Mouse (Mus musculus): ENCODE measurements around the gene Rph3a. TPM values are rescaled to one million over a fixed set of nuclear protein-coding genes. Genes with fewer than 3 reads are reported as not detected.
"Not testable (repeated sequence)": the region's sequence is repeated elsewhere in the genome, so short reads cannot be mapped to it uniquely, and the experiment has no call there.

Rph3a gene
- polyA plus RNA-seq, 2 experiments, result 0.10 TPM; not detected in 1

DNA sequence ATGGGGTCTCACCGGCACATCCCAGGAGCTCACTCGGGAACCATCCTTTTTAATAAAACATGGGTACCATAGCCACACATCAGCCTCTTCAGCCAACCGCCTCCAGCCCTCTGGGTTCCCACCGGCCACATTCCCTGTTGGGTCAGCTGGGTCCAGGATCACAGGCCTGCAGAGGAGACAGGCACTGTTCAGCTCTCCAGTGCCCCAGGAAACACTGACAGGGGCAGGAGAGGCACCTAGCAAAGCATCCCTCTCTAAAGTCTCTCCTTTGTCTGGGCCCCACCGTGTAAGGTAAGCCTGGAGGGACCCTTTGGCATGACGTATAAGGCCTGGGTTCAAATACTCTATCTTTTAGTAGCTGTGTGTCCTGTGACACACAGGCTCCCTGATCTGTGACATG is 111.6 kb downstream of the Rph3a start:
- Histone ChIP-seq H3K27me3 (ENCODE audit: control insufficient read depth, insufficient read depth, low read length) (no peaks in the 10 kb centered on the region), H3K9ac (ENCODE audit: low read depth, low read length, severe bottlenecking) (no peak overlapping the region), H3K4me3 (replicated peaks; ENCODE audit: low read length) (no peak overlapping the region), H3K4me1 (ENCODE audit: control insufficient read depth, insufficient read depth, low read length) (no peaks in the 10 kb centered on the region), H3K36me3 (ENCODE audit: control insufficient read depth, insufficient read depth, low read length) (no peaks in the 10 kb centered on the region), H3K27ac (replicated peaks; ENCODE audit: low read depth, low read length) (no peak overlapping the region), H3K4me2 (replicated peaks; ENCODE audit: low read depth, low read length, severe bottlenecking) (no peak overlapping the region), H3K9me3 (ENCODE audit: control insufficient read depth, low read length) (no peaks in the 10 kb centered on the region)
- DNase-seq (ENCODE audit: low spot score), result no peak
- TF ChIP-seq POLR2A (IDR thresholded peaks at IDR 0.05; ENCODE audit: borderline replicate concordance, extremely low read depth, insufficient read depth, insufficient read length), result no peak
- ATAC-seq (ENCODE audit: low FRiP score, low read depth), result no peak
- WGBS, result 89% methylated on average over 6 of the region's 6 CpGs

DNA sequence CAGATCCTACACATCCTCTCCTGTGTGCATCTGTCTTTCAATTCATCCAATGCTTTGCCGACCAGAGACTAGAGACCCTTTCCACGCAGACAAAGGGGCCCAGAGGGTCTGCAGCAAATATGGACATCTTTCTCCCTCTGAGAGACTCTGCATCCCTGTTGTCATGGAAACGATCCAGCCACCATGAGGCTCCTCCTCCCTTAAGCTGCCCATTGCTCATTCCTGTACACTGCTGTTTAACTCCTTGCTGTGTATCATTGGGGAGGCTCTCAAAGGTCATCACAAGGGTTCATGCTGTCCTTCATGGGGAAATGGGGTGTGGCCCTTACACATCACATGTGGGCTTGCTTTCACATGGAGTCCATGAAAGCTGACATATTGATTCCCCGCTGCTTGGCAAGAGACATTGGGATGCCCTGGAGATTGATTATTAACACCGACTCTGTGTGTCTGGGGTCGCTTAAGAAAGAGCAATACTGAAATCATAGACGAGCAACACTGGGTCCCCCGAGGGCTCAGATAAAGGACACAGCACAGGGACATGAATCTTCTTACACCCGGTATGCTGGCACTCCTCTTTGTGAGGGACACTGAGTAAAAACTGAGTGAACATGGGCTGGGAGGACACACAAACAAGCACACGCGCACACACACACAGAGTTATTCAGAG is 114.5 kb downstream of the Rph3a start:
- TF ChIP-seq POLR2A (IDR thresholded peaks at IDR 0.05; ENCODE audit: borderline replicate concordance, extremely low read depth, insufficient read depth, insufficient read length), result no peak
- no peaks in the 10 kb centered on the region for H3K9me3 ChIP-seq (ENCODE audit: control insufficient read depth, low read length)
- H3K27ac ChIP-seq (replicated peaks; ENCODE audit: low read depth, low read length), result no peak overlapping the region
- no peak overlapping the region for H3K4me2 ChIP-seq (replicated peaks; ENCODE audit: low read depth, low read length, severe bottlenecking)
- ATAC-seq (ENCODE audit: low FRiP score, low read depth), result no peak
- DNase-seq (ENCODE audit: low spot score), result no peak
- no peak overlapping the region for H3K4me3 ChIP-seq (replicated peaks; ENCODE audit: low read length)
- H3K27me3 ChIP-seq (ENCODE audit: control insufficient read depth, insufficient read depth, low read length), result no peaks in the 10 kb centered on the region
- no peaks in the 10 kb centered on the region for H3K4me1 ChIP-seq (ENCODE audit: control insufficient read depth, insufficient read depth, low read length)
- no peaks in the 10 kb centered on the region for H3K36me3 ChIP-seq (ENCODE audit: control insufficient read depth, insufficient read depth, low read length)
- WGBS, result 86% methylated on average over 11 of the region's 11 CpGs
- no peak overlapping the region for H3K9ac ChIP-seq (ENCODE audit: low read depth, low read length, severe bottlenecking)

GRCm38 (mm10) chr5:120894692-120895091 is 115.2 kb downstream of the Rph3a start:
- not testable (repeated sequence) for H3K9me3 ChIP-seq (ENCODE audit: control insufficient read depth, low read length); H3K9ac ChIP-seq (ENCODE audit: low read depth, low read length, severe bottlenecking); H3K4me2 ChIP-seq (replicated peaks; ENCODE audit: low read depth, low read length, severe bottlenecking); DNase-seq (ENCODE audit: low spot score); H3K36me3 ChIP-seq (ENCODE audit: control insufficient read depth, insufficient read depth, low read length); H3K4me1 ChIP-seq (ENCODE audit: control insufficient read depth, insufficient read depth, low read length); H3K27ac ChIP-seq (replicated peaks; ENCODE audit: low read depth, low read length); ATAC-seq (ENCODE audit: low FRiP score, low read depth); H3K4me3 ChIP-seq (replicated peaks; ENCODE audit: low read length); H3K27me3 ChIP-seq (ENCODE audit: control insufficient read depth, insufficient read depth, low read length)
- 76% methylated on average over 2 of the region's 2 CpGs for WGBS

DNA sequence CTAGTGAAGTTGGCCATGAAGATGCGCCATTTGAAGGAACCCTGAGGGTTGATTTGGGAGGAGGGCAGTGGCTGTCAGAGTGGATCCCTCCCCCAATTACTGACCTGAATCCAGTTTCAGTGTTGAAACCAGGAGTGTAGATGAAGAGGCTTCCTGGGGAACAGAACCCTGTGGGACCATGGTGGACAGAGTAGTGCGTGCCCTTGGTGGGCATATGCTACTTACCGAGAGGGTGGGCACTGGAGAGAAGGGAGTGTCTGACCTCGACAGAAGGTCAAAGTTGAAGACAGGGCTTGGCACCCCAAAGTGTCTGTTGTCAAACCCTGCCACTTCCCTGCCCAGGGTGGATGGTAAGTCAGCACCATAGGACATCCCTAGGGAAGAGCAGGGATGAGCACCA is 116.0 kb downstream of the Rph3a start:
- H3K4me2 ChIP-seq (replicated peaks; ENCODE audit: low read depth, low read length, severe bottlenecking); H3K27me3 ChIP-seq (ENCODE audit: control insufficient read depth, insufficient read depth, low read length); H3K9ac ChIP-seq (ENCODE audit: low read depth, low read length, severe bottlenecking); H3K4me3 ChIP-seq (replicated peaks; ENCODE audit: low read length); ATAC-seq (ENCODE audit: low FRiP score, low read depth); H3K4me1 ChIP-seq (ENCODE audit: control insufficient read depth, insufficient read depth, low read length); H3K27ac ChIP-seq (replicated peaks; ENCODE audit: low read depth, low read length); DNase-seq (ENCODE audit: low spot score); H3K36me3 ChIP-seq (ENCODE audit: control insufficient read depth, insufficient read depth, low read length); H3K9me3 ChIP-seq (ENCODE audit: control insufficient read depth, low read length): not testable (repeated sequence)
- 90% methylated on average over 4 of the region's 4 CpGs for WGBS

DNA sequence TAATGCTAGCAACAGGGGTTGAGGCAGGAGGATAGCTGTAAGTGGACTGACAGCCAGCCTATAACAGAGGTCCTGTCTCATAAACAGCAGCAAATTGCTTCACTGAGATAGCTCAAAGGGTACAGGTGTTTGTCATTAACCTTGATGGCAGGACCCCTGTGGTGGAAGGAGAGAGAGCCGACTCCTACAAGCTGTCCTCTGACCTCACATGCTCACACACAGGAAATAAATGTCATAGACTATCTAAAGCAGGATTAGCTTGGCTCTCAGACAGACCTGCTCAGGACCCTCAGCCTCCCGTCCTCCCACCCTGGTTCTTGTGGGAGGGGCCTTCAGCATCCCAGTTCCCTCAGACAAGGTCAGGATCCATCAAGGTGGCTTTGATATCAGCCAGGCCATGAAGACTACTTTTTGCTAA is 117.6 kb downstream of the Rph3a start:
- Histone ChIP-seq H3K9me3 (ENCODE audit: control insufficient read depth, low read length) (no peaks in the 10 kb centered on the region), H3K4me2 (replicated peaks; ENCODE audit: low read depth, low read length, severe bottlenecking) (no peak overlapping the region), H3K9ac (ENCODE audit: low read depth, low read length, severe bottlenecking) (no peak overlapping the region), H3K36me3 (ENCODE audit: control insufficient read depth, insufficient read depth, low read length) (no peaks in the 10 kb centered on the region), H3K27me3 (ENCODE audit: control insufficient read depth, insufficient read depth, low read length) (no peaks in the 10 kb centered on the region), H3K4me3 (replicated peaks; ENCODE audit: low read length) (no peak overlapping the region), H3K4me1 (ENCODE audit: control insufficient read depth, insufficient read depth, low read length) (no peaks in the 10 kb centered on the region), H3K27ac (replicated peaks; ENCODE audit: low read depth, low read length) (no peak overlapping the region)
- no peak for TF ChIP-seq POLR2A (IDR thresholded peaks at IDR 0.05; ENCODE audit: borderline replicate concordance, extremely low read depth, insufficient read depth, insufficient read length)
- no peak for ATAC-seq (ENCODE audit: low FRiP score, low read depth)
- DNase-seq (ENCODE audit: low spot score), result no peak
- WGBS, result 15% methylated on average over 2 of the region's 2 CpGs

DNA sequence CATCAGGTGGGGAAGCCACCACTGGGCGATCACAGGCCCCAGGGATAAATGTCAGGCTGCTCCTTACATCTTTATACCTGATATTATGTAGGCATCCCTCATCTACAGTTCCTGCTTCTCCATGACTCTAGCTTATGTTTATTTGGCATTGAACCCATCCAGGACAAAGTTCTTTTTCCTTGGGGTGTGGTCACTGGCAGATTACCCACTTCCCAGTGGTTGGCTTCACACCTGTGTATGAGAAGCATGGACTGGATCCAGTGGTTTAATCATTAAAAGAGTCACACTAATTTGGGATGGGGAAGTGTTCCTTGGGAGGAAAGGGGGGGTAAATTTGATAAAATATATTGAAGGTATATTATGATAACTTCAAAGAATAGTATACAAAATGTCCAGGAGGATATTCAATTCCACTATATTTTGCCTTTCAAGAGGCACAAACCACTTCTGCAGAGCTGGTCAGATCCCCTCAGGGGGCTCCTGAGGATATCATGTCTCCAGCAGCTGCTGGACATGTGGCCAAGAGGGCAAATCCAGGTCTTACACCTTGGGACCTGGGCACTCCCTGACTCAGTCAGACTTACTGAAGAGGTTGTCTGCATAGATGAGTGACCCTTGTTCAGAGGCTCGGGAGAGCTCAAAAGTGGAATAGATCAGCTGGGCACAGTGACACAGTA is 118.2 kb downstream of the Rph3a start:
- 63% methylated on average over 2 of the region's 2 CpGs for WGBS
- not testable (repeated sequence) for H3K4me3 ChIP-seq (replicated peaks; ENCODE audit: low read length); H3K27ac ChIP-seq (replicated peaks; ENCODE audit: low read depth, low read length); H3K9me3 ChIP-seq (ENCODE audit: control insufficient read depth, low read length); H3K4me1 ChIP-seq (ENCODE audit: control insufficient read depth, insufficient read depth, low read length); H3K27me3 ChIP-seq (ENCODE audit: control insufficient read depth, insufficient read depth, low read length); H3K36me3 ChIP-seq (ENCODE audit: control insufficient read depth, insufficient read depth, low read length); H3K9ac ChIP-seq (ENCODE audit: low read depth, low read length, severe bottlenecking); ATAC-seq (ENCODE audit: low FRiP score, low read depth); H3K4me2 ChIP-seq (replicated peaks; ENCODE audit: low read depth, low read length, severe bottlenecking); DNase-seq (ENCODE audit: low spot score)
